Mouse (Mus musculus) heart, postnatal 0 days (tissue): ENCODE results near the gene Wdr93.

Source experiments
- CTCF ChIP-seq: IDR thresholded peaks from 2 replicates; pipeline ENCODE4 v1.5.1; 2016; ENCODE audit warnings: antibody characterized with exemption, control low read depth, low read depth
- EP300 ChIP-seq: IDR thresholded peaks from 2 replicates; pipeline ENCODE4 v1.6.1; 2016; ENCODE audit warnings: antibody characterized with exemption, low read depth

DNA sequence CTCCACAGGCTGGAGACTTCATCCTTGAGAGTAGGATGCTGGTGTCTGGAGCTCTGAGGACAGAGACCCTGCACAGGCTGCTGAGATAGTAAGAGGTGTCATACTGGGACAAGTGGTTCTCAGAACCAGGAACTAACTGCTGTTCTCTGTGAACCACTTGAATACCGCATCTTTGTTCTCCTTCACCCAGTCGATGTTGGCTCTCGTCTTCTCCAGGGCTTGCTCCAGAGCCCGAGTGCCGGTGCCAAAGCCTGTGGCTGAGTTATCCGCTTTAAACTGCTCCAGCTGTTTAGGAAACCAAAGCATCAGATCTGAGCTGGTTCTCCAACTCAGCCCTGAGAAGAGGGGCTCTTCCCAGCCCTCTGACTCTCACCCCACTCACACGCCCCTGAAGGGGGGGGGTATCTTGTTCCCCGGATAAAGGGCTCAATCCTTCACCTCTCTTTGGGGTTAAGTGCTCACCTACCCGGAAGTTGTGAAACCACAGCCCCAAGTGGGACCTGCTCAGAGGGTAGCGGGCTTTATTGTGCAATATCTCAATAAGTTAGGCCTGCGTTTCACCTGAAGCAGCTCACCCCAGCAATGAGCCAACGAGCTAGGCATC lies 79.2 kb downstream of the Wdr93 start:
- no peak for TF ChIP-seq CTCF
- TF ChIP-seq EP300 = no peak
